Mouse (Mus musculus) intestine, embryonic 15.5 days (tissue): ENCODE measurements at regions not wholly inside any gene's neighbourhood (a gene's known extent, or its start where the extent isn't known, plus 50 kb on each side); places are given as distances from the start of the nearest gene placed in this dataset.

Experiments
- ATAC-seq: fragments of 200-750 bp; cut with Nextera tagmentation; 2 replicates; pipeline ENCODE4 v1.8.0; 2017; ENCODE audit warnings: moderate TSS enrichment, moderate library complexity
- H3K27ac ChIP-seq: fragments of 300-500 bp; sonication (generic); 2 replicates; pipeline ENCODE4 v1.5.1; 2015; ENCODE audit warnings: mild to moderate bottlenecking, inconsistent platforms
- H3K27me3 ChIP-seq: fragments of 300-500 bp; sonication (generic); replicated peaks from 2 replicates; pipeline ENCODE4 v1.6.1; 2015; ENCODE audit warnings: inconsistent platforms
- H3K36me3 ChIP-seq: fragments of 300-500 bp; sonication (generic); 2 replicates; pipeline ENCODE4 v1.6.1; 2015; ENCODE audit warnings: inconsistent platforms
- H3K4me1 ChIP-seq: fragments of 300-500 bp; sonication (generic); replicated peaks from 2 replicates; pipeline ENCODE4 v1.6.1; 2015; ENCODE audit warnings: inconsistent platforms
- H3K4me2 ChIP-seq: fragments of 300-500 bp; sonication (generic); replicated peaks from 2 replicates; pipeline ENCODE4 v1.6.1; 2015; ENCODE audit warnings: mild to moderate bottlenecking, inconsistent platforms
- H3K4me3 ChIP-seq: fragments of 300-500 bp; sonication (generic); replicated peaks from 2 replicates; pipeline ENCODE4 v1.5.1; 2015; ENCODE audit warnings: inconsistent platforms
- H3K9ac ChIP-seq: fragments of 300-500 bp; sonication (generic); 2 replicates; pipeline ENCODE4 v1.6.1; 2015; ENCODE audit warnings: inconsistent platforms
- H3K9me3 ChIP-seq: fragments of 300-500 bp; sonication (generic); 2 replicates; pipeline ENCODE4 v1.6.1; 2016; ENCODE audit warnings: inconsistent platforms
- WGBS: fragments of 180-500 bp; shearing (Covaris S2); methylation state at CpG from one replicate; pipeline ENCODE4 v1.1.7; 2015; 5-methylcytosine and 5-hydroxymethylcytosine counted together

- Histone ChIP-seq H3K36me3 (no peaks in the 10 kb centered on the region), H3K4me3 (no peak overlapping the region), H3K27ac (no peak overlapping the region), H3K9me3 (no peaks in the 10 kb centered on the region), H3K9ac (no peak overlapping the region), H3K4me1 (no peaks in the 10 kb centered on the region), H3K27me3 (no peaks in the 10 kb centered on the region), H3K4me2 (no peak overlapping the region)
- ATAC-seq = no peak
- WGBS = 86% methylated on average over 4 of the region's 4 CpGs
Observed at GRCm38 (mm10) chr14:58786791-58787491, 355.8 kb downstream of the 1700129C05Rik start.

- Histone ChIP-seq H3K27ac (no peak overlapping the region), H3K4me2 (no peak overlapping the region), H3K4me1 (no peaks in the 10 kb centered on the region), H3K9ac (no peak overlapping the region), H3K9me3 (no peaks in the 10 kb centered on the region), H3K36me3 (no peaks in the 10 kb centered on the region), H3K4me3 (no peak overlapping the region), H3K27me3 (no peaks in the 10 kb centered on the region)
- ATAC-seq = no peak
- 69% methylated on average over 1 of the region's 1 CpGs for WGBS
Observed at GRCm38 (mm10) chr14:58783201-58783600, 359.5 kb downstream of the 1700129C05Rik start.

- Histone ChIP-seq H3K9me3 (no peaks in the 10 kb centered on the region), H3K36me3 (no peaks in the 10 kb centered on the region), H3K4me2 (no peak overlapping the region), H3K9ac (no peak overlapping the region), H3K27me3 (no peaks in the 10 kb centered on the region), H3K27ac (no peak overlapping the region), H3K4me3 (no peak overlapping the region), H3K4me1 (no peaks in the 10 kb centered on the region)
- 88% methylated on average over 4 of the region's 4 CpGs for WGBS
- ATAC-seq = no peak
Observed at GRCm38 (mm10) chr14:58780306-58780705, 362.4 kb downstream of the 1700129C05Rik start.

GRCm38 (mm10) chr14:58778675-58779074, 364.0 kb downstream of the 1700129C05Rik start:
- H3K36me3 ChIP-seq = no peaks in the 10 kb centered on the region
- no peak for ATAC-seq
- 76% methylated on average over 4 of the region's 4 CpGs for WGBS
- H3K9ac ChIP-seq = no peak overlapping the region
- no peaks in the 10 kb centered on the region for H3K9me3 ChIP-seq
- H3K4me2 ChIP-seq = no peak overlapping the region
- H3K27ac ChIP-seq = no peak overlapping the region
- no peak overlapping the region for H3K4me3 ChIP-seq
- no peaks in the 10 kb centered on the region for H3K27me3 ChIP-seq
- H3K4me1 ChIP-seq = no peaks in the 10 kb centered on the region

- no peak overlapping the region for H3K4me2 ChIP-seq
- WGBS = 93% methylated on average over 2 of the region's 2 CpGs
- H3K9me3 ChIP-seq = no peaks in the 10 kb centered on the region
- no peaks in the 10 kb centered on the region for H3K4me1 ChIP-seq
- H3K36me3 ChIP-seq = no peaks in the 10 kb centered on the region
- ATAC-seq = no peak
- no peak overlapping the region for H3K4me3 ChIP-seq
- no peak overlapping the region for H3K9ac ChIP-seq
- no peak overlapping the region for H3K27ac ChIP-seq
- H3K27me3 ChIP-seq = no peaks in the 10 kb centered on the region
Observed at GRCm38 (mm10) chr14:58761291-58761690, 381.4 kb downstream of the 1700129C05Rik start.

GRCm38 (mm10) chr14:58759759-58760158, 382.9 kb downstream of the 1700129C05Rik start:
- no peak overlapping the region for H3K27ac ChIP-seq
- no peaks in the 10 kb centered on the region for H3K9me3 ChIP-seq
- no peak overlapping the region for H3K9ac ChIP-seq
- no peak overlapping the region for H3K4me2 ChIP-seq
- no peak for ATAC-seq
- H3K4me1 ChIP-seq = no peaks in the 10 kb centered on the region
- H3K27me3 ChIP-seq = no peaks in the 10 kb centered on the region
- H3K4me3 ChIP-seq = no peak overlapping the region
- 90% methylated on average over 4 of the region's 4 CpGs for WGBS
- H3K36me3 ChIP-seq = no peaks in the 10 kb centered on the region

GRCm38 (mm10) chr14:58753781-58754180, 388.9 kb downstream of the 1700129C05Rik start:
- H3K4me3 ChIP-seq = no peak overlapping the region
- no peak overlapping the region for H3K9ac ChIP-seq
- H3K36me3 ChIP-seq = no peaks in the 10 kb centered on the region
- H3K27me3 ChIP-seq = no peaks in the 10 kb centered on the region
- H3K4me2 ChIP-seq = no peak overlapping the region
- no peaks in the 10 kb centered on the region for H3K4me1 ChIP-seq
- H3K27ac ChIP-seq = no peak overlapping the region
- no peak for ATAC-seq
- 91% methylated on average over 7 of the region's 7 CpGs for WGBS
- no peaks in the 10 kb centered on the region for H3K9me3 ChIP-seq

- 79% methylated on average over 1 of the region's 1 CpGs for WGBS
Observed at GRCm38 (mm10) chr14:58753136-58753535, 389.6 kb downstream of the 1700129C05Rik start.

GRCm38 (mm10) chr14:58726418-58726817, 416.3 kb downstream of the 1700129C05Rik start:
- no peaks in the 10 kb centered on the region for H3K36me3 ChIP-seq
- no peak overlapping the region for H3K4me2 ChIP-seq
- ATAC-seq = no peak
- no peak overlapping the region for H3K4me3 ChIP-seq
- 77% methylated on average over 1 of the region's 1 CpGs for WGBS
- no peaks in the 10 kb centered on the region for H3K9me3 ChIP-seq
- no peaks in the 10 kb centered on the region for H3K4me1 ChIP-seq
- no peak overlapping the region for H3K27ac ChIP-seq
- no peaks in the 10 kb centered on the region for H3K27me3 ChIP-seq
- no peak overlapping the region for H3K9ac ChIP-seq

More at GRCm38 (mm10) chr14:58753136-58753535, 389.6 kb downstream of the 1700129C05Rik start:
- Histone ChIP-seq H3K9me3 (no peaks in the 10 kb centered on the region), H3K4me1 (no peaks in the 10 kb centered on the region), H3K27ac (no peak overlapping the region), H3K4me3 (no peak overlapping the region), H3K27me3 (no peaks in the 10 kb centered on the region), H3K9ac (no peak overlapping the region), H3K36me3 (no peaks in the 10 kb centered on the region), H3K4me2 (no peak overlapping the region)
- no peak for ATAC-seq

- Histone ChIP-seq H3K9me3 (no peaks in the 10 kb centered on the region), H3K9ac (no peak overlapping the region), H3K4me2 (no peak overlapping the region), H3K27ac (no peak overlapping the region), H3K4me1 (no peaks in the 10 kb centered on the region), H3K36me3 (no peaks in the 10 kb centered on the region), H3K4me3 (no peak overlapping the region), H3K27me3 (no peaks in the 10 kb centered on the region)
- ATAC-seq = no peak
Observed at GRCm38 (mm10) chr14:58714856-58715255, 427.8 kb downstream of the 1700129C05Rik start.

GRCm38 (mm10) chr14:58709861-58710260, 432.8 kb downstream of the 1700129C05Rik start:
- 69% methylated on average over 7 of the region's 7 CpGs for WGBS
- ATAC-seq = no peak
- no peaks in the 10 kb centered on the region for H3K36me3 ChIP-seq
- no peak overlapping the region for H3K4me3 ChIP-seq
- no peak overlapping the region for H3K27ac ChIP-seq
- H3K4me1 ChIP-seq = no peaks in the 10 kb centered on the region
- H3K9me3 ChIP-seq = no peaks in the 10 kb centered on the region
- H3K9ac ChIP-seq = no peak overlapping the region
- H3K4me2 ChIP-seq = no peak overlapping the region
- no peaks in the 10 kb centered on the region for H3K27me3 ChIP-seq

- 90% methylated on average over 2 of the region's 2 CpGs for WGBS
- H3K27ac ChIP-seq = no peak overlapping the region
- no peaks in the 10 kb centered on the region for H3K36me3 ChIP-seq
- no peak overlapping the region for H3K4me3 ChIP-seq
- no peaks in the 10 kb centered on the region for H3K4me1 ChIP-seq
- H3K9me3 ChIP-seq = no peaks in the 10 kb centered on the region
- no peak for ATAC-seq
- no peak overlapping the region for H3K9ac ChIP-seq
- H3K27me3 ChIP-seq = no peaks in the 10 kb centered on the region
- H3K4me2 ChIP-seq = no peak overlapping the region
Observed at GRCm38 (mm10) chr14:58709281-58709680, 433.4 kb downstream of the 1700129C05Rik start.

- H3K4me3 ChIP-seq = no peak overlapping the region
- no peak for ATAC-seq
- 56% methylated on average over 1 of the region's 1 CpGs for WGBS
- no peaks in the 10 kb centered on the region for H3K36me3 ChIP-seq
- no peak overlapping the region for H3K27ac ChIP-seq
- no peaks in the 10 kb centered on the region for H3K27me3 ChIP-seq
- no peak overlapping the region for H3K9ac ChIP-seq
- H3K9me3 ChIP-seq = no peaks in the 10 kb centered on the region
- H3K4me1 ChIP-seq = no peaks in the 10 kb centered on the region
- no peak overlapping the region for H3K4me2 ChIP-seq
Observed at GRCm38 (mm10) chr14:58701765-58702164, 440.9 kb downstream of the 1700129C05Rik start.
